Mouse (Mus musculus): ENCODE data around the gene Ripk3.

The Ripk3 gene

DNA sequence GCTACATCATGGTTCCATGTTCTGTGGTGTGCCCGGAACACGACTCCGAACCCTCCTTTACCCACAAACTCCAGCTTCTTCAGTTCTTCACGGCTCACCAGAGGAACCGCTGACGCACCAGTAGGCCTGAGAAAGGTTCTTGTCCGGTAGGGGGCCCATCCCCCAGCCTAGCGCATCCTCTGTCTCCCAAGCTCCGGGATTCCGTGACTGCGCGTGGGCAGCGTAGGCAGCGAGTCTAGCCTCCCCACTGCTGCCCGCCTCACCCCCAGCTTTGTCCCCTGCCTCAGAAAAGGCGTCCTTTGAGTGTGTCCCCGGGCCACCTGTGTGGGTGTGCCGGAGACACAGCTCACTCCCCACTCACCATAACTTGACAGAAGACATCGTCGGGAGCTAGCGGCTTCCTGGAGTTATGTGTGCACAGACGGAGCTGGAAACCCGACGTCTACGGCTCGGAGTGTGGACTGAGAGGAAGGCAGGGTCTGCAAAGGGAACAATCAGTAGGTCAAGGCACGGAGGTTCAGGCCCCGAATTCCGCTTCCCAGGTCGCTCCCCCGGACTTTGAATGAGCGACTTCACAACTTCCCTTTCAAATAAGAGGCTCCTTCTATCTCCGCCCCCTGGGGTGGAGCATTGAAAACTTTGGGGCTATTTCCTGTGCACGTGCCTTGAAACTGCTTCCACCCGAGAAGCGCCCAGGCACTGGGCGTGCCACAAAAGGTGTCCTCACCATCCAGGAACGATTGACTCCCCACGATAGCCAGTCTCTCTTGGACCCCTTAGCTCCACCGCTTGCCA is at the start of gene Ripk3:
Gene Ripk3 (minus strand): TSS at position 610 of the 795 bp plus-strand sequence.
- in situ Hi-C loops (cut with MboI; ENCODE audit: low sequenced_read_pairs): no loop called here

DNA sequence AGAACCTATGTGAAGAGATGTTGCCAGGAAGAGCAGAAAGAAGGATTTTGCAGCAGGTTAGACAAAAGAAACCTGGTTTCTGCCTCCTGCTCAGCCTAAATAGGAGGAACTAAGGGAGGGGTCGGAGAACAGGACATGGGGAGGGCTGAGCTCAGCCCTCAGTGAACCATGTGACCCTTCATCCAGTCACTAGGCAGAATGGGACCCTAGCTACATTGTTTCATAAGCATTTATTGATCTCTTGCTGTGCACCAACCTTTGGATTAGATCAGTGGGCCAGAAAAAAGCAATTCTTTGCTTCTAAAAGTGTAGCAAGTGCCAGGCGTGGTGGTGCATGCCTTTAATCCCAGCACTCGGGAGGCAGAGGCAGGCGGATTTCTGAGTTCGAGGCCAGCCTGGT is 49.6 kb upstream of the Ripk3 start:
- in situ Hi-C loops (cut with MboI; ENCODE audit: low sequenced_read_pairs): no loop called here

DNA sequence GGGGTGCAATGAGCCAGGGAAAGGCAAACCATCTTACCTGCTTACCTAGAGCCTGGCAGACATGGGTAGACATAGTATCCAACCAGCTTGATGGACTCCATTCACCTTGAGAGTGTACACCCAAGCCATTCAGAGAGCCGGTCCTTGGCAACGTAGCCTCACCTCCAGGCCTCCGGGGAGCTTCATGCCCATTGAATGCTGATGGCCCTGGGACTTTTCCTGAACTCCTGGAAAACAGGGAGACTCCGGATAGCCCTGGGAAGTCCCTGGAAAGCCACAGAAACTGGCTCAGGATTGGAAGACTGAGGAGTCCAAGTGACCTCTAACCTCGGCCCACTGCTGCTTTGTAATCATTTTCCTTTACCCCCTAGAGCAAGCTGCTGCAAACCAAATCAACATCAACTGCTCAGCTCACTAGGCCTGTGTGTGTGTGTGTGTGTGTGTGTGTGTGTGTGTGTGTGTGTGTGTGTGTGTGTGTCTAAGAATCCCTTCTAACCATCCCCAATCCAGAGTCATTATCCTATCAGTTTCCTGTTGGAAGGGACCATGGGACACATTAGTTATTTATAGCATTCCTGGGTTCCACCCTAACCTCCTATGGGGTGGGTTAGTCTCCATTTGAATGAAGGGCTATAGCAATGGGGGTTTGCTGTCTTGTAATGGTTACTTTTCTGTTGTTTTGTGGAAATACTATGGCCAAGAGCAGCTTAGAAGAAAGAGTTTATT is 46.3 kb upstream of the Ripk3 start:
- in situ Hi-C loops (cut with MboI; ENCODE audit: low sequenced_read_pairs): no loop called here

DNA sequence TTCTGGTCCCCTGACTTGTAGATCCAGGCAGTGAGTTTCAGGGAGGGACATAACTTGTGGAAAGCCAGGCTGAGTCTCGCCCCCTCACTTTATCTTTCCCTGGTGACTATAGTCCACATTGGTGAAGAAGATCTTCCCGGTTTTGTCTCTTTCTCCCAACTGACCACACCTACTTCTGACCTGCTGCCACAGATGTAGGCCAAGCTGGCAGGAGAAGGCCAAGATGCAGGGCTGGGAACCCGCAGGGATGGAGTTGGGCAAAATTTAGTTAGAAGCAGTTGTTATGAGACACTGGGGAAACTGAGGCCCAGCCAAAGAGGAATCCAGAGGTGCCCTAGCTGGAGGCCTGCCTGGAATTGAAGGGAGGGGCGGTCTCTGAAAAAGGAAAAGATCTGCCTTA is 44.5 kb upstream of the Ripk3 start:
- in situ Hi-C loops (cut with MboI; ENCODE audit: low sequenced_read_pairs): no loop called here

DNA sequence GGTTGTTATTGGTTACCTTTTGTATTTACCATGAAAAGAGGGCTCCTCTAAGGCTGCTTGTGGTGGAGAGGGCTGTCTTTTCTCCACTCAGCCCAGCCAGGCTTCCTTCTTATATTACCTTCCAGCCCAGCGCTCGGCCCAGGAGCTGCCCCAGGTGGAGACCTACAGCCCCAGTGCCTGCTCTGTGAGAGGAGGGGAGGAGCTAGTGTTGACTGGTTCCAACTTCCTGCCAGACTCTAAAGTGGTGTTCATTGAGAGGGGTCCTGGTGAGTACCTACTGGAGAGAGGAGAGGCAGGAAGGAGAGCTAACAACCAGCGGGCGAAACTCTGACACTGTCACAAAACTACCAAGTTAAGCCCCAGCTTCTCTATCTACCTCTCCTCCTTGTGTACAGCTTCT is 41.7 kb upstream of the Ripk3 start:
- in situ Hi-C loops (cut with MboI; ENCODE audit: low sequenced_read_pairs): no loop called here

DNA sequence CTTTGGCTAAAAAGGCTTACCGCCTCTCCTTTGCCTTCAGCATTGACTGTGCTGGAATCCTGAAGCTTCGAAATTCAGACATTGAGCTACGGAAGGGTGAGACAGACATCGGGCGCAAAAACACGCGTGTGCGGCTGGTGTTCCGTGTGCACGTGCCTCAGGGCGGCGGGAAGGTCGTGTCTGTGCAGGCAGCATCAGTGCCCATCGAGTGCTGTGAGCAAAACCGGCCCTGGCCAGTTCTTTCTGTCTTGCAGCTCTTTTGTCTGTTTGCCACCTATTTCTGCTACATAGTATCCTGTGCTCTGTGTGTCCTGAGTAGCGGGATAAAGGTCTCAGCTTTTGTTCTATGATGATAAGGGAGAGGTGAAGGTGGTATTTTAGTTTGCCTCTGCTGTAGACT is 41.2 kb upstream of the Ripk3 start:
- in situ Hi-C loops (cut with MboI; ENCODE audit: low sequenced_read_pairs): no loop called here

DNA sequence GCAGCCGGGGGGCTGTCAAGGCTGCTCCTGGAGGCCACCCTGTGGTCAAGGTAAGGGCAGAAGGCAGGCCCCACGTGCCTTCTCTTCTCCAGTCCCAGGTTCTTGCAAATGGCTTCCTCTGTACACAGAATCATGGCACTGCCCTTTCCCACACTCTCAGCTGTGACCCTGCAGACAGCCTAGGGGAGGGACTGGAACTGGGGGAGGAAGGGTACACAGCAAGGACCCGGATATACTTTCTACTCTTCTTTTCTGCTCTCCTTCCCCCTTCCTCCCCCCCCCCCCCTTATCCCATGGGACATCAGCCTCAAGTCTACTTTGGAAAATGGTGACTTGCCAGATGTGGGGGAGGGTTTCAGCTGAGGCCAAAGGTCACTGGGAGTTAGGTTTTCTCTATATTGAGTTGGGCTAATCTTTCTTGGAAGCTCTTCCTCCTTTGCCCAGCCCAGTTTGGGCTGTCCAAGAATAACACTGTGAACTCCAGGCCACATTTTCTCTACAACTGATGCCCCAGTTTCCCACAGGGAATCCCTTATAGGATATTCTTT is 40.1 kb upstream of the Ripk3 start:
- in situ Hi-C loops (cut with MboI; ENCODE audit: low sequenced_read_pairs): no loop called here

DNA sequence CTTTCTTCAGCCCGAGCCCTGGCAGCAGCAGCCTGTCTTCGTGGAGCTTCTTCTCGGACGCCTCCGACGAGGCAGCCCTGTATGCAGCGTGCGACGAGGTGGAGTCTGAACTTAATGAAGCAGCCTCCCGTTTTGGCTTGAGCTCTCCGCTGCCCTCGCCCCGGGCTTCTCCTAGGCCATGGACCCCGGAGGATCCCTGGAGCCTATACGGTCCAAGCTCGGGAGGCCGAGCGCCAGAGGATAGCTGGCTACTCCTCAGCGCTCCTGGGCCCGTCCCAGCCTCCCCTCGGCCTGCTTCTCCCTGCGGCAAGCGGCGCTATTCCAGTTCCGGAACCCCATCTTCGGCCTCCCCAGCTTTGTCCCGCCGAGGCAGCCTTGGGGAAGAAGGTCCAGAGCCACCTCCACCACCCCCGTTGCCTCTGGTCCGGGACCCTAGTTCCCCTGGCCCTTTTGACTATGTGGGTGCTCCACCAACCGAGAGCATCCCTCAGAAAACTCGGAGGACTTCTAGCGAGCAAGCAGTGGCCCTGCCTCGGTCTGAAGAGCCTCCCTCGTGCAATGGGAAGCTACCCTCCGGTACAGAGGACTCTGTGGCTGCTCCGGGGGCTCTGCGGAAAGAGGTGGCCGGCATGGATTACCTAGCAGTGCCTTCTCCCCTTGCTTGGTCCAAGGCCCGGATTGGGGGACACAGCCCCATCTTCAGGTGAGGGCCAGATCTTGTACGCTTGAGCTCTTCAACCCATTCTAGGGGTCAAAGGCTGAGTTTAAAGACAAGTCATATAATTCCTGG is 38.1 kb upstream of the Ripk3 start:
- in situ Hi-C loops (cut with MboI; ENCODE audit: low sequenced_read_pairs): no loop called here

DNA sequence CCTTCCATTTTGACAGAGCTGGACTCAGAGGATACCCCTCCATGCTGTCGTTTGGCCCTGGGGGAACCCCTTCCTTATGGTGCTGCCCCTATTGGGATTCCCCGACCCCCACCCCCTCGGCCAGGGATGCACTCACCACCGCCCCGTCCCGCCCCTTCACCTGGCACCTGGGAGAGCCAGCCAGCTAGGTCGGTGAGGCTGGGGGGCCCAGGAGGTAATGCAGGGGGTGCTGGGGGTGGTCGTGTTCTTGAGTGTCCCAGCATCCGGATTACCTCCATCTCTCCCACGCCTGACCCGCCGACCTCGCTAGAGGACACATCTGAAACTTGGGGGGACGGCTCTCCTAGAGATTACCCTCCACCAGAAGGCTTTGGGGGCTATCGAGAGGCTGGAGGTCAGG is 37.5 kb upstream of the Ripk3 start:
- in situ Hi-C loops (cut with MboI; ENCODE audit: low sequenced_read_pairs): no loop called here

DNA sequence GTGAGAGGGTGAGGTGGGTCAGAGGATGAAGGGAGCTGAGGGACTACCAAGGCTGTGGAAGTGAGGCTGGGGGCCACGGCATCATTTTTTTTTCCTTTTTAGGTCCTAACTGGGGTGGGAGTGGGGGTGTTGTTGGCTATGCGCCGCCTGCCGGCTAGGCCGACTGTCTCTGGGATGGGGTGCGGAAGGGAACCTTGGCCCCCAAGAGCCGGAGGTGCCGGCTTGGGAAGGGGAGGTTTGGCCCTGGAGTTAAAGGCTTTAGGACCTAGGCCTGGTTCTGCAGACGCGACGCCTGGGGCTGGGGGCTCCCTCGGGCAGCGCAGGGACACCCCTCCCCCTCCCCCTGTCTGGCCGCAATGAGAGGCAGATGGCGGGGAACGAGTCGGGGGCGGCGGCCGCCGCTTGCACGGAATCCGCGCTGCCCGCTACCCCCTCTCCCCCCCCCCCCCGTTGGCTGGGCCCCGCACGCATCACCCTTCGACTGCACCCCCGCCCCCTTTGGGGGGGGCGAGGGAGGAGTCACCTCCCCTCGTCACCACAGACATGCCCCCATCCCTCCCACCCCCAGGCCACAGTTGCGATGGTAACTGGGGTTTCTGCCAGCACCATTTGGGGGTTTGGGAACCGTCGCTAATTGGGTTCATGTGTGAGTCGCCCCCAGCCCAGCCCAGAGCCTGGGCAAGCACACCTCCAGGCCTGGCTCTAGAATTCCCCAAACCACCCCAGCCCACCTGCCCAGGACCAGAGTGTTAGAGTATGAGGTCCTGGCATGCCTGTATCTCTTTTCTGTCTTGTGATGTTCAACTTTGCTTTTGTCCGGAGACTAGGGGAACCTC is 36.8 kb upstream of the Ripk3 start:
- in situ Hi-C loops (cut with MboI; ENCODE audit: low sequenced_read_pairs): no loop called here

DNA sequence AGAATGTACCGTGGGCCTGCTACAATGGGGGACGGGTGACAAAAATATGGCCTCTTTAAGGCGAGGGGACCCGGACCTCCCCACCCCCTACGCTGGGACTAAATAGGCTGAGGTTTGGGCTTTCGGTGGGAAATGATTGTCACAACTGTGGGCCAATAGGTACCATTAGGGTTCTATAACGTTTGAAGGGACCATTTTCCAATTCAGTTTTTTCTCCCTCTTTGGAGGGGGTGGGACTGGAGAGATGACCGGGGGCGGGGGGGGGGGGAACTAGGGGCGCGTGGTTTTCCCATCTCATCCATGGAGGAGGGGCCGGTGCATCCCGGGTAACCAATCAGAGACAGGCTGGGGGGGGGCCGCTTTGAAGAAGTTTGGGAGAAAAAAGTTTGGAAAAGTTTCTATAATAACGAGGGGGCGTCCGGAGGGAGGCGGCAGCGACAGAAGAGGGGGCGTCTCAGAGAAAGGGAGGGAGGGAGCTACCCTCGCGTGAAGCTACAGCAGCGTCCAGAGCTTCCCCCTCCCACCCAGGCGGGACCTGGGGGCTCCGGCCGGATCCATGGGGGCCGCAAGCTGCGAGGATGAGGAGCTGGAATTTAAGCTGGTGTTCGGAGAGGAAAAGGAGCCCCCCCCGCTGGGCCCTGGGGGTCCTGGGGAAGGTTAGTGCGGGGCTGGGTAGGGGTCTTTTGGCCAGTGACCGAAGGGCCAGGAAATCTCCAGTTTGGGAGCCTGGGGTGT is 36.0 kb upstream of the Ripk3 start:
- in situ Hi-C loops (cut with MboI; ENCODE audit: low sequenced_read_pairs): no loop called here

DNA sequence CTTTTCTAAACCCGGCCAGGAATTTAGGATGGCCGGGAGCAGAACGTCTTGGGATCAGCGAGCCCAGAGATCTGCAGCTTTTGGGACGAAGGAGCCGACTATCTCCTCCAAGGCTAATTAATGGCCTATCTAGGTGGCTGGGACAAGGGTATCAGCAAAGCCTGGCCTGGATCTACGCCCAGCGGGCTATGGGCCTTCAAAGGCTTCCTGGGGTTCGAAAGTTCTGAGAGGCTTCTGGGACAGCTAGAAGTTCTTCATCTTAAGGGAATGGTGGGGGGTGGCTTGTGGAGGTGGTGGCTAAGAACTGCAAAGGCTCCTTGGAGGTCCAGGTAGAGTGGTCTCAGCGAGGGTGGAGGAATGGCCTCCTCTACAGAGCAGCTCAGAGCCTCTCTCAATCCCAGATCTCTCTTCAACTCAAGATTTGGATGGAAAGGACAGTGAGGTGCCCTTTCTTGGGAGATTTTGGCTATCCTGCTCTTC is 35.4 kb upstream of the Ripk3 start:
- in situ Hi-C loops (cut with MboI; ENCODE audit: low sequenced_read_pairs): no loop called here

DNA sequence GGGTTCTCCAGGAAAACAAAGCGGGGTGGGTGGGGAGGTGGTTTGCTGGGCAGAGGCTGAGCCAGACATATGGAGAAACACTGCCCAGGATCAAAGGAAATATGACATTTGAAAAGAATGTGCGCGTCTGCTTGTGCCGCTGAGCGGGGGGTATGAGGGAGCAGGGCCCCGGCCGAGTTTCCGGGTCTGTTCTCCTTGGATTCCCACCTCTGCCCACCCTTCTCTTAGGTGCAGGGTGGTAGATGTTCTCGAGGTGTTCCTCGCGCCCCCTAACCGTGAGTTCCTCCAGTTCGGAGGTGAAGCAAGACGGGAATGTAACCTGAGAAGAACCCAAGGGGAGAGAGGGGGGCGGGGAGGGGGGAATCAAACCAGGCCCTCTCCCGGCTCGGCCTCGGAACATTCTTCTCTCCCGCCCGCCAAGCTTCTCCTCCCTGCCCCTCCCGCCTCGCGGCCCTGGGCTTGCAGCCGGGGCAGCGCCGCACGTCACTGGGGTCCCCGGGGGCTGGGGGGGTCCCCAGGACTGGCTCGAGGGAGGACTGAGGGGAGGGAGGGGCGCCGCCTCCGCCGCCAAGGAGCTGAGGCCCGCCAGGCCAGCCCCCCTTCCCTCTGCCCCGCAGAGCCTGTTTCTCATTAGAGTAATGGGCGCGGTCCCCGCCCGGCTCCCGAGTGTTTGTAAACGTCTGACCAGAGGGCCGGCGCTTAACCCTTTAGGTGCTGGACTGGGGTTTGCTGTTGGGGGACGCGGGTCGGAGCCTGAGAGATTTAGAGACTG is 34.5 kb upstream of the Ripk3 start, which contains the start of gene Nfatc4:
Gene Nfatc4 (plus strand): TSS at position 154 of the 772 bp plus-strand sequence.
- in situ Hi-C loops (cut with MboI; ENCODE audit: low sequenced_read_pairs): no loop called here

DNA sequence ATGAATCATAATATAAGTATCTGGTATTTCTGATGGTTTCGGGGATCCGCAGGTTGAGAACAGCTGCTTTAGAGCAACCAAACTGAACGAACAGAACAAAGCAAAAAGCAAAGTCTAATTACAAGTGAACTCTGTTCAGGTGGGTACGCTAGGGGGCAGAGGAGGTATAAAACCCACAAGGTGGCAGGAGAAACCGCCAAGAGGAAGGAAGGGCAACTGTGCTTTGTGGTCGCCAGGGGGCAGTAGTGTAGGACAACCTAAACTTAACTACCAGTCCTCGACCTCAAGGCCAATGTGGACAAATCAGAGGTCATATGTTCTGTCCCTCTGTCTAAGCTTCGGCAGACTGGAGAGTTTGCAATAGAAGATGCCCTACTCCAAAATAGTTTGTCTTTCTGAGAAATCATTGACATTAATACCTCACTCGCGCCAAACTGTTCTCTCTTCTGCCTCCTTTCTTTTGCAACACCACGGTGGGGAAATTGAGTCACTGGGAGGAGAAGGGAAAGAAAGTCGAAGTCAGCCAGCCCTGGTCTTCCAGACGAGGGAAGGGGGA is 33.8 kb upstream of the Ripk3 start:
- in situ Hi-C loops (cut with MboI; ENCODE audit: low sequenced_read_pairs): no loop called here

DNA sequence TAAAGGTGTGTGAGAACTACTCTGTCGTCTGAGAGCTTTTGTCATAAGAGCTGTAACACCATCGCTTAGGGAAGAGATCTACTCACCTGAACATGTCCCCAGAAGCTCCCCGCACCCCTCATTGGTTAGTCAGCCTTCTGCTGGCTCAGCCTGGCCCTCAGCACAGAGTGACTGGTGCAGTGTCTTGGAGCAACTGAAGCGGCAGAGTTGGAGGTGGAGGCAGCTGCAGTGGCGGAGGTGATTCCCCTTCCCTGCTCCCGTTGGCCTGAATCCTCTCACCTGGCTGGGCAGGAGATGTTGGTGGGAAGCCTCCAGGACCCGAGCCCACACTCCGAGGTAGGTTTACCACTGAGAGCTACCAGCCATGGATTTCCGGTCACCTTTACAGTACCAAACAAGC is 31.9 kb upstream of the Ripk3 start:
- in situ Hi-C loops (cut with MboI; ENCODE audit: low sequenced_read_pairs): no loop called here

DNA sequence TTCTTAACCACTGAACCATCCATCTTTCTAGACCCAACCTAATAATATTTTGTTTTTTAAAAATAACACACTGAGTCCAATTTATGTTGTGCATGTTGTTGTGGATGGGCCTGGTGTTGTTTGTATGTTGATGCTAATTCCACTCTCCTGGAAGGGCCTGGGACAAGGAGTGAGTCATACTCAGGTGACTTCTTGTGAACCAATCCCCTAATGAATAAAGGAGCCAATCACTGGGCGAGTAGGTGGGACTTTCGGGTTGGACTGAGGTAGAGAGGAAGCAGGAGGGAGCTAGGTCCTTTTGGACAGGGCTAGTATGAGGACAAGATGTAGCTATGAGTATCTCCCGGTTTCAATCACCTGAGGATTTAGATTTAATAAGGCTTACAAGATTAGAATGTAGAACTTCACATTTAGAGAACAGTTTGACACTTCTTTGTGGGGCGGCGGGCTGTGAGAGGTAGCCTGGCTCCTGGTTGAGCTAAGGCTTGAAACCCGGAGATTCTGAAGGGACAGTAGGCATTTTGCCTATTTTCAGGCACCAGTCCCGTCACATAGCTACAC is 31.3 kb upstream of the Ripk3 start:
- in situ Hi-C loops (cut with MboI; ENCODE audit: low sequenced_read_pairs): loop anchor here (10.0 kb wide), 1 partner anchor 105 kb away; no protein-coding TSS in a partner anchor

DNA sequence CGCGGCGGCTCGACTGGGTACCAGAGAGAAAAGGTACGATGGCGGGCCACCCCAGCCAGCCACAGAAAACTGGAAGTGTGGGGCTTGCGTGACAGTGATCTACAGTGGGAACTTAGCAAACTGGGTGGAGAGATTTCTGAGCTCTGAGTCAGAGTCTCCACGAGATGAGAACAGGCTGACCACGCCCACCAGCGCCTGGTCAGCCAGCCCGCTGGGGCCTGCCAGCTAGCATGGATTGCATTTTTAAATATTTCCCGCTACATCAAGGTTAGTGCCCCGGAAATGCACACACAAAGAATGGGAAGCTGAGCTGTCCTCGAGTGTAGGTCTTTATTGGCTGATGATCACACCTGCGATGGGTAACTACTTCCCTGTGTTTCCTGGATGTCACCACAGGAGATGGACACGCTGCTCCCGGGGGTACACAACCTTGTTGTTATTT is 26.7 kb upstream of the Ripk3 start:
- in situ Hi-C loops (cut with MboI; ENCODE audit: low sequenced_read_pairs): loop anchor here (10.0 kb wide), 1 partner anchor 109 kb away; no protein-coding TSS in a partner anchor

DNA sequence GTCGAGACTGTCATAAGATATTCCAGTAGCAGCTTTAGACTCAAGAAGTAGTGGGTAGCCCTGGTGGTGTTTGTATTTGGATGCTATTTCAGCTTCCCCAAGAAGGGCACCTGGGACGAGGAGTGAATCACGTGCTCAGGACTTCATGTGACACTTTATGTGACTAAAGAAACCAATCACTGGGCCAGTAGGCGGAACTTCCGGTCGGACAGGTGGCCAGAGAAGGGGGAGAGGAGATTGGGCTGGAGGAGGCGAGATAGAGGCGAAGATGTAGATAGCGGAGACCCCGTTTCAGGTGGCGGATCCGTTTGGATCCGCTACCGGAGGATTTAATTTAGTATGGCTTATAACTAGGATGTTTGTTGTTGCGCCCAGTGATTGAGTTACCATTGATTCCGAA is 26.2 kb upstream of the Ripk3 start:
- in situ Hi-C loops (cut with MboI; ENCODE audit: low sequenced_read_pairs): loop anchor here (10.0 kb wide), 1 partner anchor 110 kb away; no protein-coding TSS in a partner anchor
